Mouse (Mus musculus): ENCODE measurements around the gene Pla2g4a.

DNA sequence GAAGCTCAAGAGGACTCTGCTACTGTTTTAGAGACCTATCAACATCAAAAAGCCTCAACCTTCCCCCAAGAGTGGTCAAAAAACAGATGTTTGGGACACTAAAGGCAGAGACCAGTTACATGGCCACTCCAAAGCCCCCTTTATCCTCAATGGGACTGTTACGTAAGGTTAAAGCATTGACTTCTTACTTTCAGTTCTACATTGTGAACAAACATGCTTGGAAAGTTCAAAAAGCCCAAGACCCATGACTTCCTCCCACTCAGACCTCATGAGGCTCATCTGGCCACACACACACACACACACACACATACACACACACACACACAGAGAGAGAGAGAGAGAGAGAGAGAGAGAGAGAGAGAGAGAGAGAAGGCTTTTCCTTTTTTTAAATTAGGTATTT, 130.0 kb downstream of the Pla2g4a start:
- TF ChIP-seq CTCF (IDR thresholded peaks at IDR 0.05; ENCODE audit: low read depth, low read length) (no peak), GATA1 (IDR thresholded peaks at IDR 0.05; ENCODE audit: borderline replicate concordance, low read length) (no peak), TAL1 (conservative IDR thresholded peaks at IDR 0.05; ENCODE audit: low read depth, low read length) (no peak), GATA2 (IDR thresholded peaks at IDR 0.05; ENCODE audit: borderline replicate concordance, low read depth, low read length) (no peak)

All from G1E (cell line).